Mouse (Mus musculus): ENCODE measurements at regions not wholly inside any gene's neighbourhood (a gene's known extent, or its start where the extent isn't known, plus 50 kb on each side); places are given as distances from the start of the nearest gene placed in this dataset.

DNA sequence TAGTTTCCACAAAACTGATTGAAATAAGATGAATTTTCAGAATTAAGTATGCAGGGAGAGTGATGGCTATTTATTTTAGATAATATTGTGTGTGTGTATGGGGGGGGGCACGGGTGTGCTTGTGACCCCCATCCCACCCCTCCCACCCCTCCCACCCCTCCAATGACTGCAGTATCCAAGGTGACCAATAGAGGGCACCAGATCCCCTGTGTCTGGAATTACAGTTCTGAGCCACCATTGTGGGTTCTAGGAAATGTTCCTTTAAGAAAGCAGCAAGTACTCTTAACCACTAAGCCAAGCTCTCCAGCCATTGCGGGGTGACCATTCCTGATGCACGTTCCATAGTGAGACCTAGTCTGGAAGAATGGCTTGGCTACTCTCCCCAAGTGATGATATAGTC lies 101.1 kb upstream of the Rxfp2 start:
- H3K4me3 ChIP-seq (ENCODE audit: insufficient read depth, low read depth, low read length): no peak overlapping the region
- H3K27ac ChIP-seq (ENCODE audit: insufficient read depth, low read depth, low read length): no peak overlapping the region
- no peaks in the 10 kb centered on the region for H3K4me1 ChIP-seq (ENCODE audit: control insufficient read depth, insufficient read depth, low read length)
- WGBS: 25% methylated on average over 3 of the region's 3 CpGs
- TF ChIP-seq POLR2A (IDR thresholded peaks at IDR 0.05; ENCODE audit: insufficient read depth, low read depth, low read length) (no peak), CTCF (IDR thresholded peaks at IDR 0.05; ENCODE audit: insufficient read depth, low read depth, low read length) (no peak)

DNA sequence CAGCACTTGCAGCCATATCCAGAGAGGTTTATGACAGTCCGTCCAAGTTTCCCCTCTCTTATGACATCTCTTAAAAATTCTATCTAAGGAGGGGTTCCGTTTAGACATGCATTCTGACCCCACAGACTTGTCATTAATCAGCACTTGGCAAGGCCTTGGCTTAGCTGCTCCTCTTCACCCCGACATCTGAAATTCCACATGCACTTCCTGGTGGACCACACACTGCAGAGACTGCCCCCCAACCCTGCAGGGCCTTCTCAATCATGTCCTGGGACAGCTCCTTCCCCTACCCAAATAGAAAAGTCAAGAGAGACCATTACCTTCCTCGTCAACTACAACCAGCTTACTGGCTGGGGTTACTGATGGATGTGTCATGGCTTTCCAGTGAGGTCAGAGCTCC lies 99.4 kb upstream of the Rxfp2 start:
- TF ChIP-seq CTCF (IDR thresholded peaks at IDR 0.05; ENCODE audit: insufficient read depth, low read depth, low read length): no peak
- TF ChIP-seq POLR2A (IDR thresholded peaks at IDR 0.05; ENCODE audit: insufficient read depth, low read depth, low read length): no peak
- H3K4me1 ChIP-seq (ENCODE audit: control insufficient read depth, insufficient read depth, low read length): no peaks in the 10 kb centered on the region
- H3K27ac ChIP-seq (ENCODE audit: insufficient read depth, low read depth, low read length): no peak overlapping the region
- WGBS: 90% methylated on average over 4 of the region's 4 CpGs
- H3K4me3 ChIP-seq (ENCODE audit: insufficient read depth, low read depth, low read length): no peak overlapping the region

DNA sequence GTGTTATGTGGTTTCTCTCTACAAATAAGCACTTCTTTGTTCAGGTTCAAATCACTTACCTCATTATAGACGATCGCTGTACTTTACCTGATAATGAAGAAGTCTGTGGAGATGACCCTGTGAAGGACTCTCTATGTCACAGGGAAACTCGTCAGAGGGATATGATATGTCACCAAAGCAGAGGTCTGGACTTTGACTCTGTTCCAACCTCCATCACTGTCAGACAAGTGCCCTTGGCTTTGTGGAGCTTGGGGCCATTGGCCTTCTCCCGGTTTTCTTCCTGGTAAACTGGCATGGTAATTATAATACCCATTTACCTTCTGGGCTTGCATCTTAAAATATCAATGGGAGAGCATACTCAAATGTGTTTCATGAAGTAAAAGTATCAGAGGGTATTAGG lies 98.1 kb upstream of the Rxfp2 start:
- TF ChIP-seq POLR2A (IDR thresholded peaks at IDR 0.05; ENCODE audit: insufficient read depth, low read depth, low read length): no peak
- TF ChIP-seq CTCF (IDR thresholded peaks at IDR 0.05; ENCODE audit: insufficient read depth, low read depth, low read length): no peak
- Histone ChIP-seq H3K4me3 (ENCODE audit: insufficient read depth, low read depth, low read length) (no peak overlapping the region), H3K27ac (ENCODE audit: insufficient read depth, low read depth, low read length) (no peak overlapping the region), H3K4me1 (ENCODE audit: control insufficient read depth, insufficient read depth, low read length) (no peaks in the 10 kb centered on the region)
- 84% methylated on average over 4 of the region's 4 CpGs for WGBS

DNA sequence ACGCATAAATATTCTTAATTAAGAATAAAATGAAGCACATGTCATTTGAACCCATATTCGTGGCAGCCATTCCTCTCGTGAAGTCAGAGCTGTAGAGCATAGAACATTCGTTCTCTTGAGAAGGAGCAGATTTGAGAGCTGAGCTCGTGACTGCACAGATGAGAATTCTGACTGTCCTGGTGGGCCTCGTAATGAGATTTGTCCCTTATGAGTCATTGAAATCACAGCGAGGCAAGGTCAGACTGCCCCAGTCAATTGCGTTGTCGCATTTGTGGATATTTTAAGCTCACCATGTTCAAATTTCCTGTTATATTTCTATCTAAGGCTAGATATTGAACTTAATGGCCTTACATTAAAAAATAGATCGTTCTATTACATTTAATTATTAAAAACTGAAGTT lies 94.0 kb upstream of the Rxfp2 start:
- Histone ChIP-seq H3K27ac (ENCODE audit: insufficient read depth, low read depth, low read length) (no peak overlapping the region), H3K4me1 (ENCODE audit: control insufficient read depth, insufficient read depth, low read length) (no peaks in the 10 kb centered on the region), H3K4me3 (ENCODE audit: insufficient read depth, low read depth, low read length) (no peak overlapping the region)
- TF ChIP-seq POLR2A (IDR thresholded peaks at IDR 0.05; ENCODE audit: insufficient read depth, low read depth, low read length) (no peak), CTCF (IDR thresholded peaks at IDR 0.05; ENCODE audit: insufficient read depth, low read depth, low read length) (no peak)
- 96% methylated on average over 10 of the region's 10 CpGs for WGBS

DNA sequence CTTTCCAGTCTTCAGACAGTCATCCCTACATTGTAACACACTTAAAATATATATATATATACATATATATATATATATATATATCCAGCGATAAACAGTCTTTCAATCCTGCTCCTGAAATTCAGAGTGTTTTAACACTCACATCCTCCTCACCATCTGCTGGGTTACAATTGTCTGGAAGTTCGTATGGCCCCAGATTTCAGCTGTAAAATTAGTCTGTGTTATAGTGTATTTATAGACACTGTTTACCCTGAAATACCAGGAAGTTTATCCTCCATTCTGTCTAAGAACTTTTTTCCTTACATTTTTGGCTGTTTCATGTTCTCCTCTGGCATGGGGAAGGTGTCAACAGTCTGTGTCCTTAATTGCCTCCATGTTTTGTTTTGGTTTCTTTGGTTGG lies 91.7 kb upstream of the Rxfp2 start:
- Histone ChIP-seq H3K27ac (ENCODE audit: insufficient read depth, low read depth, low read length) (no peak overlapping the region), H3K4me3 (ENCODE audit: insufficient read depth, low read depth, low read length) (no peak overlapping the region), H3K4me1 (ENCODE audit: control insufficient read depth, insufficient read depth, low read length) (no peaks in the 10 kb centered on the region)
- TF ChIP-seq POLR2A (IDR thresholded peaks at IDR 0.05; ENCODE audit: insufficient read depth, low read depth, low read length) (no peak), CTCF (IDR thresholded peaks at IDR 0.05; ENCODE audit: insufficient read depth, low read depth, low read length) (no peak)
- 43% methylated on average over 2 of the region's 2 CpGs for WGBS

DNA sequence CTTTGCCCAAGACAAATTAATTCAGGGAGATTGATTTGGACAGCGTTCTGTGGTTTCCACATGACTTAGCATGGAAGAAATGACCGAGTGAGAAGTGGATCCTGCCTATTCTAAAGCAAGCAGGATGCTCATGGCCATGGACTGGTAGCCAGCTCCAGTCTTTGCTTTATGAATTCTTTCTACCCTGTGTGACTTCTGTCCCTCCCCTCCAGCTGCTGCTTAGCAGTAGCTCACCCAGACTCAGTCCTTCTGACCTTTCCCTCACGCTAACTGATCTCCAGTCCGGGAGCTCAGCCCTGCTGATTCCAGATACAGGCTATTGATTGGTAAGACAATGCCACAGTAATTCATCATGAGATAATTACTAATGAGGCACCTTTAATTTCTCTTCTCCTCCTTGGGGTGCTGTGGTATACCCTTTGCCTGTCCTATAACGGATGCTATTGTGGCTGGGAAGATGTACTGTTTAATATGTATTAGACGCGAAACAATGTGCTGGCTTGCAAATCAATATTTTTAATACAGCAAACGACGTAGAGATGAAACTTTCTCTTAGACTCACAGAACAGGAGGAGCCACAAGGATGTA lies 86.8 kb upstream of the Rxfp2 start:
- Histone ChIP-seq H3K27ac (ENCODE audit: insufficient read depth, low read depth, low read length) (no peak overlapping the region), H3K4me1 (ENCODE audit: control insufficient read depth, insufficient read depth, low read length) (no peaks in the 10 kb centered on the region), H3K4me3 (ENCODE audit: insufficient read depth, low read depth, low read length) (no peak overlapping the region)
- WGBS: 58% methylated on average over 9 of the region's 9 CpGs
- TF ChIP-seq CTCF (IDR thresholded peaks at IDR 0.05; ENCODE audit: insufficient read depth, low read depth, low read length) (no peak), POLR2A (IDR thresholded peaks at IDR 0.05; ENCODE audit: insufficient read depth, low read depth, low read length) (no peak)

DNA sequence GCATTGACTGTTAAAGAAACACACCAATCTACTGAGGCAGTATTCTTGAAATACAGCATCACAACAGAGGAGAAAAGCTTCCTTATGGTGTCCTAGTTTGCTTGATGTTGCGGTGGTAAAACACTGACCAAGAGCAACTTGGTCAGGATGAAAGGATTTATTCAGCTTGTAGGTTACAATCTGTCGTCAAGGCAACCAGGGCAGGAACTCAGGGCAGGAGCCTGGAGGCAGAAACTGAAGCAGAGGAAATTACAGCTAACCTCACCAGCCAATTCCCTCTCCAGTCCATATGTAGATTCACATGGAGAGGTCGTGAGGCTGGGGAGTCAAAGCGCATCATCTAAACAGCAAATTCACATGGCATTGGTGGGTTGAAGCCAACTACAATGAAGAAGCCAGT lies 86.3 kb upstream of the Rxfp2 start:
- H3K4me1 ChIP-seq (ENCODE audit: control insufficient read depth, insufficient read depth, low read length): no peaks in the 10 kb centered on the region
- TF ChIP-seq POLR2A (IDR thresholded peaks at IDR 0.05; ENCODE audit: insufficient read depth, low read depth, low read length): no peak
- WGBS: 49% methylated on average over 4 of the region's 4 CpGs
- H3K27ac ChIP-seq (ENCODE audit: insufficient read depth, low read depth, low read length): no peak overlapping the region
- H3K4me3 ChIP-seq (ENCODE audit: insufficient read depth, low read depth, low read length): no peak overlapping the region

DNA sequence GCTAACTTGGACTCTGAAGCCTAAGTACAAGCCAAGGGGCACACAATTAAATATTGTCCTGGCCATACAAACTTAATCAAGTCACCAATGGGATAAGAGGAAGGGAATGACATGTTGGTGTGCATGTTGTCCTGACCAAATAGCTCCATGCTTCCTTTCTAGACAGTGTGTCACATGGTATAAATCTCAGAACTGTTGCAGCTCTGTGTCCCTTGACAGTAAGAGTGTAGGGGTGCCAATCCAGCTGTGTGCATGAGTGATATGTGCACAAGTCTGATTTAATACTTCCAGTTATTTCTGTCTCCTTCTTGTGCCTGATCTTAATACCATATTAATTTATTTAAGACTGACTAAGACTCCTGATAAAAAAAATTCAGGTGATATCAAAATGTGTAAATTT lies 72.8 kb upstream of the Rxfp2 start:
- Histone ChIP-seq H3K4me3 (ENCODE audit: insufficient read depth, low read depth, low read length) (no peak overlapping the region), H3K4me1 (ENCODE audit: control insufficient read depth, insufficient read depth, low read length) (peaks cover 2% of the 10 kb centered on the region; the same call in 1 of the 2 replicates), H3K27ac (ENCODE audit: insufficient read depth, low read depth, low read length) (no peak overlapping the region)
- TF ChIP-seq CTCF (IDR thresholded peaks at IDR 0.05; ENCODE audit: insufficient read depth, low read depth, low read length): no peak

DNA sequence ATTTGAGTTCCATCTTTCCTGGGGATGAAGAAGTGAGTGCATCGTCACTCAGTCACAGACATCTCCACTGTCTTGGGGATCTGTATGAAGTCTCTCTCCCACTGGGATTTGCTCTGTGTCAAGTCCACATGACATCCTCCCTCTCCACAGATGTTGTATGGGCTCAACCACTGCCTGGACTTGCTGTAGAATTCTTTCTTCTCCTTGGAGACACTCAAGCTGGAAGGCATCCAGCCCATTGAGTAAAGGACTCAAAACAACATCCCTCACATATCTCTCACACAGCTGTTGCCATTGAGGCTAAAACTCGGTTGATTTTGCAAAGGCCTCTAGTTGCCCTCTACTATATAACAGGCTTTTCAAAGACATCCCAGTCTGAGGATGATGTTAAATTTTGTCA lies 71.0 kb upstream of the Rxfp2 start:
- TF ChIP-seq POLR2A (IDR thresholded peaks at IDR 0.05; ENCODE audit: insufficient read depth, low read depth, low read length): no peak
- no peak for TF ChIP-seq CTCF (IDR thresholded peaks at IDR 0.05; ENCODE audit: insufficient read depth, low read depth, low read length)
- H3K4me1 ChIP-seq (ENCODE audit: control insufficient read depth, insufficient read depth, low read length): peaks cover 2% of the 10 kb centered on the region; the same call in 1 of the 2 replicates
- 75% methylated on average over 2 of the region's 2 CpGs for WGBS
- H3K4me3 ChIP-seq (ENCODE audit: insufficient read depth, low read depth, low read length): no peak overlapping the region
- peak overlapping the region; percentile 75 for H3K27ac ChIP-seq (ENCODE audit: insufficient read depth, low read depth, low read length)

DNA sequence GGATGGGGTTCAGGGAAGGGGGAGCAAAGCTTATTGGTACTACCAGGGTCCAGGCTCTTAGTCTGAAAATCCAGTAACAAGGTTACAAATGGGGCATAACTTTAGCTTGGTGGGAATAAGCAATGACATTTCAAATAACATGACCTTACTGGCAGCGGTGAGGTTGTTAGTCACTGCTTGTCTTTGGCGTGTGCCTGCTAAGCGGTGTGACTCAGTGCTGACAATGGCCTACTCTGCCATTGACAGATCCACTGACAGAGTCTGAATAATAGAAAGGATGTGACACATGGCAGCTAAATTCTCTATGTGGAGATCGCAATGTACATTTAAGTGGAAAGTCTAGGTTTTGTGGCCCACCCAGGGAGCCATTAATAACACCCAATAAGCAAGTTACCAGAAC lies 61.5 kb upstream of the Rxfp2 start:
- no peak overlapping the region for H3K4me3 ChIP-seq (ENCODE audit: insufficient read depth, low read depth, low read length)
- no peak overlapping the region for H3K27ac ChIP-seq (ENCODE audit: insufficient read depth, low read depth, low read length)
- 73% methylated on average over 4 of the region's 4 CpGs for WGBS
- TF ChIP-seq POLR2A (IDR thresholded peaks at IDR 0.05; ENCODE audit: insufficient read depth, low read depth, low read length): no peak
- no peak for TF ChIP-seq CTCF (IDR thresholded peaks at IDR 0.05; ENCODE audit: insufficient read depth, low read depth, low read length)
- H3K4me1 ChIP-seq (ENCODE audit: control insufficient read depth, insufficient read depth, low read length): no peaks in the 10 kb centered on the region; the same call in 1 of the 2 replicates

All from olfactory bulb, adult 2 months (tissue).